Mouse (Mus musculus) MEL (cell line): Measurements from ENCODE around the gene Ino80d.

Source experiments
- CTCF ChIP-seq, 3 experiments: IDR thresholded peaks in 2 of 3; conservative IDR thresholded peaks in 1 of 3; 2 replicates each; pipeline ENCODE4 v1.5.1; 2011 to 2012; ENCODE audit warnings: low read length in 3 of 3, low read depth in 2 of 3, mild to moderate bottlenecking in 2 of 3, improper control_type of control experiment in 1 of 3, inconsistent platforms in 1 of 3, mixed read lengths in 1 of 3, moderate library complexity in 1 of 3; ENCODE audit not compliant: control insufficient read depth in 1 of 3, insufficient read depth in 1 of 3, poor library complexity in 1 of 3, severe bottlenecking in 1 of 3
- EP300 ChIP-seq, 2 experiments: IDR thresholded peaks; 2 replicates each; pipeline ENCODE4 v1.6.1; 2011; ENCODE audit warnings: improper control_type of control experiment in 2 of 2, low read length in 2 of 2, low read depth in 1 of 2, mild to moderate bottlenecking in 1 of 2
- MAX ChIP-seq: IDR thresholded peaks from 2 replicates; pipeline ENCODE4 v1.6.1; 2011; ENCODE audit warnings: low read length, improper control_type of control experiment
- POLR2AphosphoS5 ChIP-seq: IDR thresholded peaks from 2 replicates; pipeline ENCODE4 v1.6.1; 2012; ENCODE audit warnings: low read depth, borderline replicate concordance, mild to moderate bottlenecking, inconsistent platforms, low read length, moderate library complexity, mixed read lengths
- RCOR1 ChIP-seq: IDR thresholded peaks from 2 replicates; pipeline ENCODE4 v1.6.1; 2012; ENCODE audit warnings: low read depth, mild to moderate bottlenecking, inconsistent platforms, low read length, improper control_type of control experiment
- USF1 ChIP-seq: IDR thresholded peaks from 2 replicates; pipeline ENCODE4 v1.6.1; 2014; ENCODE audit warnings: low read depth, mild to moderate bottlenecking, inconsistent platforms, low read length, improper control_type of control experiment, moderate library complexity
- ZKSCAN1 ChIP-seq: IDR thresholded peaks from 2 replicates; pipeline ENCODE4 v1.6.1; 2012; ENCODE audit warnings: low read depth, mild to moderate bottlenecking, inconsistent platforms, low read length, improper control_type of control experiment, moderate library complexity

GRCm38 (mm10) chr1:62953036-62953435, 161.4 kb downstream of the Ino80d start:
- TF ChIP-seq RCOR1 = no peak
- TF ChIP-seq USF1 = no peak
- no peak for TF ChIP-seq ZKSCAN1
- no peak for TF ChIP-seq POLR2AphosphoS5
- no peak for TF ChIP-seq MAX
- TF ChIP-seq EP300 (IDR thresholded peaks at IDR 0.05; ENCODE audit: low read depth in 1 of 2, low read length in 2 of 2) = no peak
- no peak for TF ChIP-seq CTCF (IDR thresholded peaks at IDR 0.05 in 2 of 3, conservative IDR thresholded peaks at IDR 0.05 in 1 of 3; ENCODE audit: control insufficient read depth in 1 of 3, insufficient read depth in 1 of 3, low read depth in 2 of 3, low read length in 3 of 3, poor library complexity in 1 of 3, severe bottlenecking in 1 of 3)
